Mouse (Mus musculus) thymus, adult 2 months (tissue): ENCODE results near the gene Cacna1h.

Experiments
- CTCF ChIP-seq: fragments of 200-500 bp; IDR thresholded peaks from 2 replicates; pipeline ENCODE4 v1.5.1; 2012; ENCODE audit warnings: mild to moderate bottlenecking, control low read depth, low read length, moderate library complexity, borderline replicate concordance; ENCODE audit not compliant: control insufficient read depth, poor library complexity, insufficient read depth; ENCODE audit errors: extremely low read depth
- POLR2A ChIP-seq: fragments of 200-500 bp; IDR thresholded peaks from 2 replicates; pipeline ENCODE4 v1.6.1; 2012; ENCODE audit warnings: mild to moderate bottlenecking, low read length, control low read depth, moderate library complexity; ENCODE audit not compliant: control insufficient read depth, poor library complexity, insufficient read depth; ENCODE audit errors: extremely low read depth

GRCm38 (mm10) chr17:25424526-25425080 lies 9.0 kb downstream of the Cacna1h start:
- TF ChIP-seq CTCF: no peak
- TF ChIP-seq POLR2A: no peak
